Mouse (Mus musculus): ENCODE data around the gene Nfu1.
A peak's percentile ranks its signal among the peaks of the same experiment; 100 is the strongest.

Nfu1 gene

DNA sequence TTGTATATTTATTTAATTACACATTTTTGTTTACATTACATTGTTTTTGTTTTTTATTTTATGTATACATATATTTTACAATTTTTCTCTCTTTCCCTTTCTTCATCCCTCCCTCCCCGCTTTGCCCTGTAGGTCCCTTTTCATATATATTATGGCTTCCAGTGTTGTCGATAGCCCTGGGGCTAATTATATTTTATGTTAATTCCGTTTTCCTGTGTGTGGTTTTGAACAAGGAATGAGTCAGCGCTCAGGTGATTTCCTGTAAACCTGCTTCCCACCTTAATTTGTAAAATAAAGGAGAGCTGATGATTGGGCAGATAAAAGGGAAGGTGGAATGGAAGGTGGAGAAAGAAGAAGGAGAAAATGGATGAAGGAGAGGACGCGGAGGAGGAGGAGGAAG lies at the start of gene Nfu1:
Gene Nfu1, plus strand, starts transcription at position 350 of the 400 bp plus-strand sequence.
- DNase-seq (ENCODE audit: low read depth, low spot score), result peak; percentile 41

DNA sequence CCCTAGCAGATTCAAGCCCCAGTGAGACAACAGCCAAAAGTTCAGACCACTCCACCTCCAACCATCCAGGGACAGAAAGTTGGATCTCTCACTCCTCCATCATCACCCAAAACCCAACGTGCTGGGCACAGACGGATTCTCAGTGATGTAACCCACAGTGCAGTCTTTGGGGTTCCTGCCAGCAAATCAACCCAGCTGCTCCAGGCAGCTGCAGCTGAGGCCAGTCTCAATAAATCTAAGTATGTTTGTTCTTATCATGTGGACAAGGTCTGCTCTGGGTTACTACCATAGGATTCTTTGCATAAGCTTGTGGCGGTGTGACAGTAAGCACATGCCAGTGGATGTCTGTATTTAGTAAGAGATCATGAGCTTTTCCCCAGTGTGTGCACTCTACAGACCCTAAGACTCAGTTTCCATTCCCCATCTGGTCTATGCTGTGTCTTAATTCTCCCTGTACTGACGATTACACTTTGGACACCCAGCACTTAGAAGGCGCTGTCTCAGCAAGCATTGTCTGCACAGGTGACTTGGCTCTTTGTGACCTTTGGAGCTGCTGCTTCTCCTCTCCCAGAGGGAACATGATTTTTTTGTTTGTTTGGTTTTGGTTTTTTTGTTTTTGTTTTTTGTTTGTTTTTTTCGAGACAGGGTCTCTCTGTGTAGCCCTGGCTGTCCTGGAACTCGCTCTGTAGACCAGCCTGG lies 44.9 kb upstream of the Nfu1 start:
- DNase-seq (ENCODE audit: low read depth, low spot score), result no peak

GRCm38 (mm10) chr6:86967166-86967565 lies 41.9 kb upstream of the Nfu1 start:
- no peak for DNase-seq (ENCODE audit: low read depth, low spot score)

GRCm38 (mm10) chr6:86973956-86974355 lies 35.1 kb upstream of the Nfu1 start:
- no peak for DNase-seq (ENCODE audit: low read depth, low spot score)

GRCm38 (mm10) chr6:86978156-86978908 lies 30.7 kb upstream of the Nfu1 start:
- DNase-seq (ENCODE audit: low read depth, low spot score), result no peak

GRCm38 (mm10) chr6:86978909-86979265 lies 30.1 kb upstream of the Nfu1 start:
- no peak for DNase-seq (ENCODE audit: low read depth, low spot score)

- DNase-seq (ENCODE audit: low read depth, low spot score), result no peak
These were observed 27.8 kb upstream of the Nfu1 start for GRCm38 (mm10) chr6:86981206-86981605.

DNA sequence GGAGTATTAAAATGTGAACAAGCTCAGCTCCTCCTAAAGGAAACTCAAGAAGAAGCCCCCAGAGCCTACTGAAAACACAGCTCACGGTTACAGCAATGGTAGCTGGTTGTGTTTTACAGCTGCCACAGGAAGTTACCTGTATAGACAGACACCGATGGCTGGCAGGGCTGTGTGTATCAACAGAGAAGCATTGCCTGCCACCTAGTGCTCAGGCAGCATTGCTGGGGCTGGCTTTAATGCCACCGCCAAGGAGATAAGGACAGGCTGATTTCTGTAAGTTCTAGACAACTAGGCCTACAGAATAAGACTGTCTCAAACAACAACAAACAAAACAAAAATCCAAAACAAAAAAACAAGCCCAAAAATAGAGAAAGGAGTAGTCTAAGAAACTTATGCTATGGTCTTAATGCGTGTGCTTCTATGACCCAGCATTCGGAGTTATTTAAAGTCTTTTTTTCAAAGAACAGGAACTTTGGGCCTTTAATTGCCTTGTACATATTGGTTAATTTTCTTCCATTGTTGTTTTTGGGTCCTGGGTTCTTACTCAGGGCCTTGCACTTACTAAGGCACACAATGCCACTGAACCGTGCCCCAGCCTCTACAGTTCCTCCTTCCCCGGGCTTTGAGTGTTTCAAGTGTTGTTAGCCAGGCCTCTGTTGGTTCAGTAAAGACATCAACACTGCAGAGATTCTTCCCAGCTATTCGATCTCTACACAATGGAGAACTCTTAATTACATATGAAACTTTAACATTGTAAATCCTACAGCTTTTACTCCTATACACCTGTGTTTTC lies 23.5 kb upstream of the Nfu1 start:
- no peak for DNase-seq (ENCODE audit: low read depth, low spot score)

DNA sequence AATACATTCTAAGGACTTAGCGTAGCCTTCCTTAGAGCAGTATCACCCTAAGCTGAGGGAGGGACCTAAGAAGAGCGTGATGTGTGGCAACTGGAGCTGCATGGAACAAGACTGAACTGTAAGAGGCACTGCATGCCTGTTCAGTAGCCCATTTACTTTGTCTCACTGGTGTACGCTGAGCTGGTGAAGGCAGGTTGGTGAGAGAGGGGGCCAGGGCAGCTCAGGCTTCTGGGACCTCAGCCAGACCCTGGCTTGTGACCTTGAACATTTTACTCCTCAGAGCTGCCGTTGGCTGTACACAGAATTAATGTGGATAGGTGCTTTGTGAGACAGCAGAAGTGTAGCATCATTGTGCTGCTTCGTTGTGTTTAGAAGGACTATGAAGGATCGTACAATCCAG lies 19.5 kb upstream of the Nfu1 start:
- DNase-seq (ENCODE audit: low read depth, low spot score), result no peak

DNA sequence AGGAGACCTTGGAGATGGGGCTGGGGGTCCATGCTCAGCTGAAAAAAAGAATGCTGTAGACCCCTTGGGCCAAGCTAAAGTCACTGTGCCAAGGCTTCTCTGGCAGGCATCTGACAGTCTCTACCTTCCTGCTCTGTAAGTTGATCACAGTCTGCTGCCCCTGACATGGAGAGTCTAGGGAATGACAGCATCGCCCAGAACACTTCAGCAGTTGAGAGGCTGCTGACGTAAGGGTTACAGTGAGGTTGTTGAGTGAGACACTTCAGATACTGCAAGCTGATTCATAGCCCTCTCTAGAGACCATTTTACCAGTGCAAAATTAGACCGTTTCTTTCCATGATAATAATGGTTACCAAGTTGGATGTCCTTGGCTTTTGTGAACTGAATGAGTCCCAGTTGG lies 18.0 kb upstream of the Nfu1 start:
- DNase-seq (ENCODE audit: low read depth, low spot score), result no peak

DNA sequence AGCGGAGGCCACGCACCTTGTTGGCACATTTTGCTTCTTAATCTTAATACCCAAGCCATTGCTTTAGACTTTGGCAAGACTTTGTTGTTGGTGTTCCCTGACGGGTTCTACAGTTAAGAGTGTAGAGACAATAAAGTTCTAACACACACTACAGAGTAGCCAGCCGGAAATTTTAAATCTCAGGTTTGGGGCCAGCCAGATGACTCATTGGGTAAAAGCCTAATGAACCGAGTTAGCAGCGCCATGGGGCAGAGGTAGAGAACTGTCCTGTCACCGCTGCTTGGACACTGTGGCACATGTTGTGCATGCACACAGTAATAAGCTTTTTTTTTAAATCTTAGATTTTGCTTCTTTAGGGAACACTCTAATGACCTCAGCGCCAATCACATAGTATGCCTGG lies 16.7 kb upstream of the Nfu1 start:
- no peak for DNase-seq (ENCODE audit: low read depth, low spot score)

DNA sequence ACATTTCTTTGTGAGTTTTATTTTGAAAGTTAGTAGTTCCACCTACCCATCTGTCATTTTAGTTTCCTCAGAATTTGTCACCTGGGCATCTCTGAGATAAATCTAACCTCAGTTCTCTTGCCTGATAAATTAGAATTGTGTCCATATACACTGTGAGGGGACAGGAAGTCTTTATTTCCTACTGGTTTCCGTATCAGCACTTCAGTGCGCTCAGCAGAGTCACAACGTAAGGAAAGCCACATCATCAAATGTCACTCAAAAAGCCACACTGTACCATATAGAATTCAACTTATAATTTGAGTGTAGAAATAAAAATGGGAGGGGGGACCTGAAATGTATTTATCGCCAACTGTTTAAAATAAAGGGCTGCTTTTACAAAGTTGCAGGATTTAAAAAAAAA lies 14.8 kb upstream of the Nfu1 start:
- DNase-seq (ENCODE audit: low read depth, low spot score), result no peak

- DNase-seq (ENCODE audit: low read depth, low spot score), result no peak
These were observed 12.3 kb upstream of the Nfu1 start for GRCm38 (mm10) chr6:86996629-86997307.

GRCm38 (mm10) chr6:86997360-86997759 lies 11.7 kb upstream of the Nfu1 start:
- no peak for DNase-seq (ENCODE audit: low read depth, low spot score)

DNA sequence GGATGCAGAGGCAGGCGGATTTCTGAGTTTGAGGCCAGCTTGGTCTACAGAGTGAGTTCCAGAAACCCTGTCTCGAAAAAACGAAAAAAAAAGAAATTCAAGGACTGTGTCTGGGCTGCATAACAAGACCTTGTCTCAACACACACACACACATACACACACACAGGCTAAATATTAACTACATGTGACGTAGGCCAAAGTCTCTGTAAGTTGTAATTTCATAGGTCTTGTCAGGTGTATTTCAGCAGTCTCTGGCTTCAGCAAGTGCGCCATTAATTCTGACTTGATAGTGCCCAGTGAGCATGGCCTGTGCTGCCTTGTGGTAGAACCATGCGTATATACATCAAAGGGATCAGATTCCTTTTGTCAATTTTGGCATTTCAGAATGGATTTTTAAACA lies 7.0 kb upstream of the Nfu1 start:
- no peak for DNase-seq (ENCODE audit: low read depth, low spot score)

DNA sequence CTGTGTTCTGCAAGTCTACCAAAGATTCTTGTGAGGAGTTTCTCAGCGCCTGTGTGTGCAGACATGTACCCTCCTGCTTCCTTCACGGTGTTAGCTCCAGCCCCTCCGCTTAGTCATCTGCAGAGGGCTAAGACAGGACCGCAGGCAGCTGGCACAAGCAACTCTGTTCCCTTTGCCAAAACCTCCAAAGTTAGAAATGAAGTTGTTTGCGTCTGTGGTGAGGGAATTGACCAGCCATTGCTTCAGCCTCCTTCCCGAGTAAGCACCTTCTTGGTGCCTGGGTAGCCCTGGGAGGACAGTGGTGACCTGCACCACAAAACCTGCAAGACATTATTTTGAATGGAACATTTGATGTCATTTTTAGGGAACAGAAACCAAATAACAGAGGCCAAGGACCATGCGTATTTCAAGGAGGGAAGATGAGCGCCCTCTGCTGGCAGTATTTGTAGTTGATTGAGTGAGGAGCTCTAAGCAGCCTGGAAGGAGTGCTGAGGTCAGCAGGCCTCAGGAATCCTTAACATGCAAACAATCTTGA lies 6.4 kb upstream of the Nfu1 start:
- peak; percentile 92 for DNase-seq (ENCODE audit: low read depth, low spot score)

- DNase-seq (ENCODE audit: low read depth, low spot score), result no peak
These were observed 4.9 kb upstream of the Nfu1 start for GRCm38 (mm10) chr6:87004099-87004498.

- no peak for DNase-seq (ENCODE audit: low read depth, low spot score)
These were observed 3.5 kb upstream of the Nfu1 start for GRCm38 (mm10) chr6:87005577-87005976.

- DNase-seq (ENCODE audit: low read depth, low spot score), result peak; percentile 98
These were observed 774 bp downstream of the Nfu1 start for GRCm38 (mm10) chr6:87009692-87010328.

- peak; percentile 78 for DNase-seq (ENCODE audit: low read depth, low spot score)
These were observed 7.9 kb downstream of the Nfu1 start for GRCm38 (mm10) chr6:87016916-87017315.

DNA sequence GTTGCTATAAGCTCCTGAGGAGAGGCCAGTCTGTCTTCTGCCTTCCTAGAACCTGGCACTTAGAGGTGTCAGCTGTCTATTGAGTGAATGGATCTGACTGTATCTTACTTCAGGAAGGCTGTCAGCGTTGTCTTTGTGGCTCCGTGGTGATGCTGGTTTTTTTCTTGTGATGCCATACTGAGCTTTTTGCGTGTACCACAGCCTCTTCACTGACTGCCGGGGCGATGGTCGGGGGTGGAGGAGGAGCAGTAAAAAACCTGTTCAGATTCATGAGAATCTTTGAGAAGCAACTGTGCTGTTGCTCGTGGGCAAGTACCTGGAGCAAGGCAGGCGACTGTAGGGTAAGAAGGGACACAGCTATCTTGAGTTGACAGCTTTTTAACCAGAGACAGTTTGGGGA lies 9.8 kb downstream of the Nfu1 start:
- DNase-seq (ENCODE audit: low read depth, low spot score), result no peak

Data from ES-CJ7 (cell line).